In the genomic region with DNA sequence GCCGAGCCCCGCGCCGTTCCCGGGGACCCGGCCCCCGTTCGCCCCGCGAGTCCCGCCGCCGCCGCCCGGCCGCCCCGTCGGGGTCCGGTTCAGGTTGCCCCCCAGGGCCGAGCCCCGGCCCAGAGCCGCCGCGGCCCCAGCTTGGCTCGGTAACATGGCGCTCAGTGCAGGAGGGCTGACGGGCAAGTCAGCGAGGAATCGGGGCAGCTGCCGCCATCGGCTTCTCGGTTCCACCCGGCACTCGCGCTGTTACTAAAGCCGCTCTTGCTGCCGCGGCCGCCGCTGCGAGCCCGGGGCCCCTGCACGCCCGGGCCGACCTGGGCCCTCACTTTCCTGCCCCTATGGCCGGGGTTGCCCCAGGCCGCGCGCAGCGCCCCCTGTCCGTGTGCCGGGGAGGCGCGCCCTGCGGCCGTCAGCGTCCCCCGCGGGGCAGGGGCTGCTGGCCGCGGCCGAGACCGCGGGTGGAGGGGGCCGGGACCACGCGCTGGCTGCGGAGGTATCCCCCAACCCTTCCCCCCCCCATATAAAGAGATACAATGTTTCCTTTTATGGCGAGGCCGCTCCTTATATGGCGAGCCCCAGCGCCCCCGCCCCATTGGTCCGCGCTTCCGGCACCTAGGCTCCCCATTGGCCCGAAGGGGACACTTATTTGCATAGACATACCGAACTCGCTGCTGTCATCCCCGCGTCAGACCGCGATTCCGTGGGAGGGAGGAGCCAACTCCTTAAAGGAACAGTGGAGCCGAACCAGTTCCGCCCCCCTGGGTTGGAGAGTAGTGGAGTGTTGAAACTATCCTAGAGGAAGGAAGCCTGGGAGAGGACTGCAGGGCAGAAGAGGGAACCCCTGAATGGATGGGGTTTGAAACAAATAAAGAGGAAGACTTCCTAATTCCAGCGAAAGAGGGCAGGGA, we compare ENCODE assay signal across 8 mouse cellular contexts. TPM values are rescaled to one million over a fixed set of nuclear protein-coding genes. Genes with fewer than 3 reads are reported as not detected.
DNase-seq lines count a peak whose midpoint lies in the region; ATAC-seq lines count a peak whose summit lies in the region.

A gene (minus strand): TSS at position 503 of the 911 bp plus-strand sequence.

- peak; percentile 84 for ATAC-seq in megakaryocyte progenitor cell, adult 5-6 weeks (replicated peaks; ENCODE audit: poor library complexity)

- DNase-seq in adipocyte (ENCODE audit: low spot score) = peak; percentile 98
- peak; percentile 99 for DNase-seq in embryo, embryonic 10 days (ENCODE audit: low spot score)
- DNase-seq in gastrocnemius, postnatal 10 days = peak; percentile 88
- DNase-seq in induced T-regulatory cell, adult 2 months (ENCODE audit: low read depth) = peak; percentile 98
- peak; percentile 96 to 99 for DNase-seq in left cerebral cortex, adult 9 months (ENCODE audit: low spot score in 2 of 2)
- peak; percentile 94 for DNase-seq in right cerebral cortex, postnatal 14 days
- DNase-seq in urinary bladder, postnatal 36 days (ENCODE audit: low spot score in 2 of 2) = peak; percentile 93 to 97

RNA-seq across cellular contexts. Expression of the gene that starts here (rescaled TPM):
- total RNA-seq in gastrocnemius, postnatal 10 days (2021) = 10 to 100 TPM; 66.9 to 75.5 TPM
- 36.5 and 43.5 TPM in 2 replicates for total RNA-seq in megakaryocyte progenitor cell, adult 5-6 weeks (2015)
- 40.0 and 47.5 TPM in 2 replicates for total RNA-seq in megakaryocyte progenitor cell, adult 5-6 weeks (2017)

Comparison
In these comparisons a context has a peak if more than half of its experiments do, and no peak if none do; other contexts are left out.
1. Peak in every context shown above with its lines: DNase-seq and ATAC-seq.